Mouse (Mus musculus): ENCODE results near the gene Gm14226.
"Not testable (repeated sequence)": the region's sequence is repeated elsewhere in the genome, so short reads cannot be mapped to it uniquely, and the experiment has no call there.

GRCm38 (mm10) chr2:155018251-155018755, at the start of gene Gm14226:
- not testable (repeated sequence) for TF ChIP-seq CTCF (IDR thresholded peaks at IDR 0.05; ENCODE audit: extremely low read depth, insufficient read length, insufficient replicate concordance, low read depth, low read length); POLR2A (IDR thresholded peaks at IDR 0.05; ENCODE audit: low read depth, low read length)
